Mouse (Mus musculus): ENCODE results near the gene Pole4. TPM values are rescaled to one million over a fixed set of nuclear protein-coding genes. Genes with fewer than 3 reads are reported as not detected.

Pole4 gene
- total RNA-seq, 1 experiment = 103 TPM

- TF ChIP-seq HCFC1 (IDR thresholded peaks at IDR 0.05; ENCODE audit: borderline replicate concordance, insufficient read depth, low read length) (no peak), CHD2 (IDR thresholded peaks at IDR 0.05; ENCODE audit: low read depth, low read length) (no peak), MAFK (IDR thresholded peaks at IDR 0.05; ENCODE audit: insufficient read depth, low read depth, low read length) (no peak), ZC3H11A (IDR thresholded peaks at IDR 0.05; ENCODE audit: borderline replicate concordance, low read depth, low read length) (no peak), ZNF384 (IDR thresholded peaks at IDR 0.05; ENCODE audit: low read depth, low read length) (no peak)
- Histone ChIP-seq H3K9ac (ENCODE audit: insufficient read depth, low read depth, low read length, poor library complexity, severe bottlenecking) (no peak overlapping the region), H3K4me1 (ENCODE audit: control insufficient read depth in 2 of 2, insufficient read depth in 2 of 2, low read length in 2 of 2, poor library complexity in 1 of 2) (peaks cover 2 to 3% of the 10 kb centered on the region in 2 experiments; a peak in 1 of 4 replicates), H3K9me3 (ENCODE audit: control insufficient read depth, insufficient read depth, low read depth, low read length) (no peaks in the 10 kb centered on the region), H3K27ac (ENCODE audit: insufficient read depth, low read depth, low read length, poor library complexity, severe bottlenecking) (no peak overlapping the region), H3K4me3 (ENCODE audit: insufficient read depth in 1 of 2, low read depth in 1 of 2, low read length in 2 of 2, poor library complexity in 1 of 2, severe bottlenecking in 1 of 2) (no peak overlapping the region), H3K36me3 (ENCODE audit: control insufficient read depth, insufficient read depth, low read length, poor library complexity, severe bottlenecking) (no peaks in the 10 kb centered on the region)
- in situ Hi-C loops (cut with MboI; ENCODE audit: low sequenced_read_pairs in 2 of 2, unreplicated experiment in 2 of 2) = no loop called here
- DNase-seq (ENCODE audit: low read depth, low spot score) = no peak
Measured at GRCm38 (mm10) chr6:82609339-82609926, 95.7 kb downstream of the Pole4 start.

GRCm38 (mm10) chr6:82608756-82609155, 96.4 kb downstream of the Pole4 start:
- in situ Hi-C loops (cut with MboI; ENCODE audit: low sequenced_read_pairs in 2 of 2, unreplicated experiment in 2 of 2) = no loop called here
- no peak overlapping the region for H3K27ac ChIP-seq (ENCODE audit: insufficient read depth, low read depth, low read length, poor library complexity, severe bottlenecking)
- H3K9ac ChIP-seq (ENCODE audit: insufficient read depth, low read depth, low read length, poor library complexity, severe bottlenecking) = no peak overlapping the region
- H3K9me3 ChIP-seq (ENCODE audit: control insufficient read depth, insufficient read depth, low read depth, low read length) = no peaks in the 10 kb centered on the region
- peaks cover 2 to 3% of the 10 kb centered on the region in 2 experiments; a peak in 1 of 4 replicates for H3K4me1 ChIP-seq (ENCODE audit: control insufficient read depth in 2 of 2, insufficient read depth in 2 of 2, low read length in 2 of 2, poor library complexity in 1 of 2)
- no peak for DNase-seq (ENCODE audit: low read depth, low spot score)
- TF ChIP-seq ZNF384 (IDR thresholded peaks at IDR 0.05; ENCODE audit: low read depth, low read length) (no peak), ZC3H11A (IDR thresholded peaks at IDR 0.05; ENCODE audit: borderline replicate concordance, low read depth, low read length) (no peak), MAFK (IDR thresholded peaks at IDR 0.05; ENCODE audit: insufficient read depth, low read depth, low read length) (no peak), HCFC1 (IDR thresholded peaks at IDR 0.05; ENCODE audit: borderline replicate concordance, insufficient read depth, low read length) (no peak), CHD2 (IDR thresholded peaks at IDR 0.05; ENCODE audit: low read depth, low read length) (no peak)
- H3K36me3 ChIP-seq (ENCODE audit: control insufficient read depth, insufficient read depth, low read length, poor library complexity, severe bottlenecking) = no peaks in the 10 kb centered on the region
- no peak overlapping the region for H3K4me3 ChIP-seq (ENCODE audit: insufficient read depth in 1 of 2, low read depth in 1 of 2, low read length in 2 of 2, poor library complexity in 1 of 2, severe bottlenecking in 1 of 2)

GRCm38 (mm10) chr6:82604791-82605190, 100.4 kb downstream of the Pole4 start:
- no peak overlapping the region for H3K27ac ChIP-seq (ENCODE audit: insufficient read depth, low read depth, low read length, poor library complexity, severe bottlenecking)
- no peak overlapping the region for H3K9ac ChIP-seq (ENCODE audit: insufficient read depth, low read depth, low read length, poor library complexity, severe bottlenecking)
- DNase-seq (ENCODE audit: low read depth, low spot score) = no peak
- H3K36me3 ChIP-seq (ENCODE audit: control insufficient read depth, insufficient read depth, low read length, poor library complexity, severe bottlenecking) = no peaks in the 10 kb centered on the region
- no peaks in the 10 kb centered on the region for H3K4me1 ChIP-seq (ENCODE audit: control insufficient read depth in 2 of 2, insufficient read depth in 2 of 2, low read length in 2 of 2, poor library complexity in 1 of 2)
- in situ Hi-C loops (cut with MboI; ENCODE audit: low sequenced_read_pairs in 2 of 2, unreplicated experiment in 2 of 2) = no loop called here
- TF ChIP-seq HCFC1 (IDR thresholded peaks at IDR 0.05; ENCODE audit: borderline replicate concordance, insufficient read depth, low read length) (no peak), MAFK (IDR thresholded peaks at IDR 0.05; ENCODE audit: insufficient read depth, low read depth, low read length) (no peak), ZC3H11A (IDR thresholded peaks at IDR 0.05; ENCODE audit: borderline replicate concordance, low read depth, low read length) (no peak), ZNF384 (IDR thresholded peaks at IDR 0.05; ENCODE audit: low read depth, low read length) (no peak), CHD2 (IDR thresholded peaks at IDR 0.05; ENCODE audit: low read depth, low read length) (no peak)
- no peak overlapping the region for H3K4me3 ChIP-seq (ENCODE audit: insufficient read depth in 1 of 2, low read depth in 1 of 2, low read length in 2 of 2, poor library complexity in 1 of 2, severe bottlenecking in 1 of 2)
- H3K9me3 ChIP-seq (ENCODE audit: control insufficient read depth, insufficient read depth, low read depth, low read length) = no peaks in the 10 kb centered on the region

- Histone ChIP-seq H3K4me1 (ENCODE audit: control insufficient read depth in 2 of 2, insufficient read depth in 2 of 2, low read length in 2 of 2, poor library complexity in 1 of 2) (no peaks in the 10 kb centered on the region), H3K9me3 (ENCODE audit: control insufficient read depth, insufficient read depth, low read depth, low read length) (no peaks in the 10 kb centered on the region), H3K9ac (ENCODE audit: insufficient read depth, low read depth, low read length, poor library complexity, severe bottlenecking) (no peak overlapping the region), H3K36me3 (ENCODE audit: control insufficient read depth, insufficient read depth, low read length, poor library complexity, severe bottlenecking) (no peaks in the 10 kb centered on the region), H3K4me3 (ENCODE audit: insufficient read depth in 1 of 2, low read depth in 1 of 2, low read length in 2 of 2, poor library complexity in 1 of 2, severe bottlenecking in 1 of 2) (no peak overlapping the region), H3K27ac (ENCODE audit: insufficient read depth, low read depth, low read length, poor library complexity, severe bottlenecking) (no peak overlapping the region)
- no peak for DNase-seq (ENCODE audit: low read depth, low spot score)
- peak; percentile 59; the same call in 1 of the 2 replicates for TF ChIP-seq ZC3H11A (IDR thresholded peaks at IDR 0.05; ENCODE audit: borderline replicate concordance, low read depth, low read length)
- TF ChIP-seq CHD2 (IDR thresholded peaks at IDR 0.05; ENCODE audit: low read depth, low read length) = no peak
- TF ChIP-seq HCFC1 (IDR thresholded peaks at IDR 0.05; ENCODE audit: borderline replicate concordance, insufficient read depth, low read length) = no peak
- in situ Hi-C loops (cut with MboI; ENCODE audit: low sequenced_read_pairs in 2 of 2, unreplicated experiment in 2 of 2) = no loop called here
Measured at GRCm38 (mm10) chr6:82603665-82604064, 101.5 kb downstream of the Pole4 start.

- H3K27ac ChIP-seq (ENCODE audit: insufficient read depth, low read depth, low read length, poor library complexity, severe bottlenecking) = no peak overlapping the region
- H3K4me3 ChIP-seq (ENCODE audit: insufficient read depth in 1 of 2, low read depth in 1 of 2, low read length in 2 of 2, poor library complexity in 1 of 2, severe bottlenecking in 1 of 2) = no peak overlapping the region
- DNase-seq (ENCODE audit: low read depth, low spot score) = no peak
- no peaks in the 10 kb centered on the region for H3K36me3 ChIP-seq (ENCODE audit: control insufficient read depth, insufficient read depth, low read length, poor library complexity, severe bottlenecking)
- TF ChIP-seq ZNF384 (IDR thresholded peaks at IDR 0.05; ENCODE audit: low read depth, low read length) (no peak), HCFC1 (IDR thresholded peaks at IDR 0.05; ENCODE audit: borderline replicate concordance, insufficient read depth, low read length) (no peak), MAFK (IDR thresholded peaks at IDR 0.05; ENCODE audit: insufficient read depth, low read depth, low read length) (no peak), ZC3H11A (IDR thresholded peaks at IDR 0.05; ENCODE audit: borderline replicate concordance, low read depth, low read length) (no peak)
- H3K9me3 ChIP-seq (ENCODE audit: control insufficient read depth, insufficient read depth, low read depth, low read length) = no peaks in the 10 kb centered on the region
- H3K4me1 ChIP-seq (ENCODE audit: control insufficient read depth in 2 of 2, insufficient read depth in 2 of 2, low read length in 2 of 2, poor library complexity in 1 of 2) = no peaks in the 10 kb centered on the region
- in situ Hi-C loops (cut with MboI; ENCODE audit: low sequenced_read_pairs in 2 of 2, unreplicated experiment in 2 of 2) = no loop called here
- H3K9ac ChIP-seq (ENCODE audit: insufficient read depth, low read depth, low read length, poor library complexity, severe bottlenecking) = no peak overlapping the region
Measured at GRCm38 (mm10) chr6:82603228-82603627, 101.9 kb downstream of the Pole4 start.
